Mouse (Mus musculus) ES-Bruce4 (cell line): Measurements from ENCODE around the gene Pofut1. TPM values are rescaled to one million over a fixed set of nuclear protein-coding genes. Genes with fewer than 3 reads are reported as not detected.

ENCODE experiments used
- H3K27ac ChIP-seq: 2 replicates; pipeline ENCODE4 v1.5.1; 2012; ENCODE audit warnings: low read length, inconsistent platforms; ENCODE audit not compliant: insufficient read depth
- H3K27me3 ChIP-seq: 2 replicates; pipeline ENCODE4 v1.6.1; 2012; ENCODE audit warnings: mild to moderate bottlenecking, low read length, inconsistent platforms; ENCODE audit not compliant: control insufficient read depth, poor library complexity, insufficient read depth, severe bottlenecking
- H3K36me3 ChIP-seq: 2 replicates; pipeline ENCODE4 v1.6.1; 2012; ENCODE audit warnings: inconsistent platforms, mild to moderate bottlenecking, low read length, moderate library complexity; ENCODE audit not compliant: control insufficient read depth, poor library complexity, insufficient read depth, severe bottlenecking
- H3K4me1 ChIP-seq: one replicate; pipeline ENCODE4 v1.8.1; 2011; ENCODE audit warnings: low read length; ENCODE audit not compliant: control insufficient read depth, insufficient read depth
- H3K4me3 ChIP-seq: 2 replicates; pipeline ENCODE4 v1.5.1; 2011; ENCODE audit warnings: low read depth, mild to moderate bottlenecking, low read length
- H3K9ac ChIP-seq: 2 replicates; pipeline ENCODE4 v1.6.1; 2012; ENCODE audit warnings: low read depth, mild to moderate bottlenecking, inconsistent platforms; ENCODE audit not compliant: poor library complexity, severe bottlenecking
- H3K9me3 ChIP-seq: replicated peaks from 2 replicates; pipeline ENCODE4 v1.6.1; 2012; ENCODE audit warnings: mild to moderate bottlenecking, low read length, inconsistent platforms; ENCODE audit not compliant: control insufficient read depth, poor library complexity, insufficient read depth, severe bottlenecking
- CTCF ChIP-seq: IDR thresholded peaks from one replicate; pipeline ENCODE4 v1.8.1; 2011; ENCODE audit warnings: low read depth, low read length
- EP300 ChIP-seq: IDR thresholded peaks from 2 replicates; pipeline ENCODE4 v1.6.1; 2011; ENCODE audit warnings: low read depth, low read length; ENCODE audit not compliant: insufficient read depth
- POLR2A ChIP-seq: IDR thresholded peaks from one replicate; pipeline ENCODE4 v1.8.1; 2011; ENCODE audit warnings: low read length; ENCODE audit not compliant: insufficient read depth
- polyA plus RNA-seq: library from polyadenylated mRNA; stranded (reverse); fragments of >200 nt; gene quantifications from 2 replicates; pipeline ENCODE4 v1.2.4, GENCODE M21; 2011; ENCODE audit warnings: low read depth; ENCODE audit not compliant: missing spikeins, insufficient read depth, insufficient read length

Gene Pofut1
- polyA plus RNA-seq, 1 experiment, result 25.6 TPM

DNA sequence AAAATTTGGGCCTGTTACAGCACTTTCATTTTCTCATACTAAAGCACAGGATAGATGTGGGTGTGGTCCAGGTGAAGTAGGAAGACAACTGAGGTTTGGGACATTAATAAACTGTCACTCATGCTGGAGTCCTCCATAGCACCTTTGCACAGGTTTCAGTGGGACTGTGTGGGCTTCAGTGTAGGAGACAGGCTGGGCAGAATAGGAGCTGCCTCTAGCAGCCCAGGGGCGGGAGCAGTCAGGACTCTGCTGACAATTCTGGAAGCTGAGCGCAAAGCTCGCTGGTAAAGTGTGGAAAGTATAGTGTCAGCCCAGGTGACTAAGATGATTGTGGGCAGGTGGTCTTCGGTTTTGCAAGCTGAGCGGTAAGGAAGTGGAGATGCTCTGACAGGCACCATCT is 59.8 kb downstream of the Pofut1 start:
- H3K4me1 ChIP-seq, result no peaks in the 10 kb centered on the region
- H3K4me3 ChIP-seq, result no peak overlapping the region
- no peak overlapping the region for H3K9ac ChIP-seq
- TF ChIP-seq POLR2A, result no peak
- no peak for TF ChIP-seq CTCF
- TF ChIP-seq EP300, result no peak
- no peaks in the 10 kb centered on the region for H3K27me3 ChIP-seq
- no peak overlapping the region for H3K27ac ChIP-seq
- no peaks in the 10 kb centered on the region for H3K9me3 ChIP-seq
- H3K36me3 ChIP-seq, result no peaks in the 10 kb centered on the region

DNA sequence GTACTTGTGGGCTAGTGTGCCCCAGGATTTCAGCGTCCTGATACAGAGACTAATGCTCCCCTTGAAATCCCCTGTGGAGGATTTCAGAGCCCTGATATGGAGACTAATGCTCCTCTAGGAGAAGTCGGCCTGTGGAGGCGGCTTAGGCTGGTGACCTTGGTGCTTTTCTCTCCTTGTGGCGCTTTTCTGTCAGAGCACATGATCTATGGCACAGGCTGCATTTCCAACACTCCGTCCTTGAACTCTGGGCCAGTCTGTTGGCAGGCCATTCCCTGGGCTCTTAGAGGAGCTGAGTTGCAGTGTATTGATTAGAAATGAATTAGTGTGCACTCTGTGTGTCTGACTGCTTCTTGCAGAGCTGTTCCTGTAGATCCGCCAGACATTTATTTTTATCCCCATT is 63.9 kb downstream of the Pofut1 start:
- no peak overlapping the region for H3K27ac ChIP-seq
- H3K4me1 ChIP-seq, result no peaks in the 10 kb centered on the region
- no peaks in the 10 kb centered on the region for H3K27me3 ChIP-seq
- TF ChIP-seq POLR2A (no peak), EP300 (no peak), CTCF (no peak)
- H3K9me3 ChIP-seq, result no peaks in the 10 kb centered on the region
- no peaks in the 10 kb centered on the region for H3K36me3 ChIP-seq
- no peak overlapping the region for H3K9ac ChIP-seq
- H3K4me3 ChIP-seq, result no peak overlapping the region

DNA sequence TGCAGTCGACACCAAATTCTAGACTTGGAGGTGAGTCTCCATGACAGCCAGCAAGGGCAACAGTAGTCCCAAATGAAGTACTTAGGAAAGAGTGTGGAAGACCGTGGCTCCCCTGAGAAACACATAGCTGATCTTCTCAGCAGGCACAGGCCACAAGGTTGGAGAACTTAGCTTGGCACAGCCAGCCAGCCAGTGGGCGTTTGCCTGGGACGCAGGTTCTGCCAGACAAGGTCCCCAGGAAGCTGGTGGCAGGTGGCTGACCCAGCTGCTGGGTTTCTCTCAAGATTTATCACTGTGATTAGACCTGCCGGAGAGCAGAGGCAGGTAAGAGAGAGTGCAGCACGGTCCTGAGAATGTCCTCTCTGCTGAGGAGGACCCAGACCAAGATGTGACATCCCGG is 67.3 kb downstream of the Pofut1 start:
- no peaks in the 10 kb centered on the region for H3K9me3 ChIP-seq
- H3K27me3 ChIP-seq, result no peaks in the 10 kb centered on the region
- H3K4me3 ChIP-seq, result no peak overlapping the region
- no peak overlapping the region for H3K27ac ChIP-seq
- TF ChIP-seq POLR2A (no peak), CTCF (no peak), EP300 (no peak)
- H3K4me1 ChIP-seq, result no peaks in the 10 kb centered on the region
- H3K36me3 ChIP-seq, result no peaks in the 10 kb centered on the region
- H3K9ac ChIP-seq, result no peak overlapping the region

DNA sequence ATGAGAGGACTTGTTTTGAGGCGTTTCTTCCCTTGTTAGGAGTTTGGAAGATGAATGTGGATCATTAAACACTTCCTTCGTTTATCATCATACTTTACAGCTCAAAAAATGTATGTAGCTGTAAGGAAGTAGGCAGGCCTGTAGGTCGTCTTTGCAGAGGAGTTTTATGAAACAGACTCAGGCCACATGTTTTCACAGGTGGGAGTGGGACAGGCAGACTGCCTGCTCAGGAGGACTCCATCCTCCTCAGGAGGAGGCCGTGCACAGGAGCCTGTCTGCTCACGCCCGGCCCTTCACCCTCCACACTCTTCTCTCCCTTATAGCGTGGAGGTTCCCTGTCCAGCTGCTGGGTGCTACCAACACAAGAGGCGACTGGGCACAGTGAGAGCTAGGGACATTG is 67.8 kb downstream of the Pofut1 start:
- no peaks in the 10 kb centered on the region for H3K9me3 ChIP-seq
- H3K36me3 ChIP-seq, result no peaks in the 10 kb centered on the region
- no peak overlapping the region for H3K27ac ChIP-seq
- H3K9ac ChIP-seq, result no peak overlapping the region
- H3K27me3 ChIP-seq, result no peaks in the 10 kb centered on the region
- no peaks in the 10 kb centered on the region for H3K4me1 ChIP-seq
- TF ChIP-seq EP300 (no peak), POLR2A (no peak), CTCF (no peak)
- H3K4me3 ChIP-seq, result no peak overlapping the region

DNA sequence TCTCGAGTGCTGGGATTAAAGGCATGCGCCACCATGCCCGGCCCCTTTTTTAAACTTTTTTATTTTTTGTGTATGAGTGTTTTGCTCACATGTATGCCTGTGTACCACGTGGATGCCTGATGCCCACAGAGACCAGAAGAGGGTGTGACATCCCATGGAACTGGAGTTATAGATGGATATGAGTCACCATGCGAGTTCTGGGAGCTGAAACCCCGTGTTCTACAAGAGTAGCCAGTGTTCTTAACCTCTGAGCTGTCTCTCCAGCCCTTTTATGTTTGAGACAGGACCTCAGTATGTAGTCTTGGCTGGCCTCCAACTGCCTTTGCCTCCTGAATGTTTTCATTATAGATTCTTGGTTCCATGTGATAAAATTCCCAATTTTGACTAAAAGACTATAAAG is 68.9 kb downstream of the Pofut1 start:
- H3K9ac ChIP-seq, result no peak overlapping the region
- no peak overlapping the region for H3K27ac ChIP-seq
- H3K9me3 ChIP-seq, result no peaks in the 10 kb centered on the region
- TF ChIP-seq EP300 (no peak), CTCF (no peak), POLR2A (no peak)
- H3K36me3 ChIP-seq, result no peaks in the 10 kb centered on the region
- no peaks in the 10 kb centered on the region for H3K4me1 ChIP-seq
- H3K27me3 ChIP-seq, result no peaks in the 10 kb centered on the region
- no peak overlapping the region for H3K4me3 ChIP-seq

DNA sequence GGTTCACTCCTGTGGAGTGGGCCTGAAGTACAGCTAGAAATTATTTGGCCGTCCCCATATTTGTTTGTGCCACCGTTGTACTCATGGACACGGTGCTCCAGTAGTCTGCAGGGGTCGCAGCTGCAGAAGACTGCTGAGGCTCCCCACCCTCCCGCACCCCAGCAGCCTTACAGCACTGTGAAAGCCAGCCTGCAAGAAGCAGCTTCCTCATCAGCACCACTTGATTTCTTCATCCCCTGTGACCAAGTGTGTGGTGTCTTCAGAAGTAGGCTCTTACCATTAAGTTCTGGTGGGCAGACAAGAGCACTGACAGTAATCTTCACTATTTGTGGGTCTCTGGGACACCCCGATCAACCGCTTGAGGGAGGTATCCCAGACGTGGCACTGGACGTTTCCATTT is 71.6 kb downstream of the Pofut1 start:
- Histone ChIP-seq H3K9me3 (no peaks in the 10 kb centered on the region), H3K27ac (no peak overlapping the region), H3K36me3 (no peaks in the 10 kb centered on the region), H3K4me1 (no peaks in the 10 kb centered on the region), H3K4me3 (no peak overlapping the region), H3K27me3 (no peaks in the 10 kb centered on the region), H3K9ac (no peak overlapping the region)
- TF ChIP-seq EP300 (no peak), CTCF (no peak), POLR2A (no peak)
